Mouse (Mus musculus): Measurements from ENCODE around the gene Dnaja2.

- no peak for TF ChIP-seq POLR2A (IDR thresholded peaks at IDR 0.05; ENCODE audit: low read depth, low read length)
- TF ChIP-seq CTCF (IDR thresholded peaks at IDR 0.05; ENCODE audit: extremely low read depth, insufficient read depth, insufficient read length, insufficient replicate concordance), result no peak
Measured at GRCm38 (mm10) chr8:85487906-85488620, 67.1 kb downstream of the Dnaja2 start.

Data from spleen, adult 2 months (tissue).